Mouse (Mus musculus) embryonic fibroblast, embryonic 13.5 days (primary cell): ENCODE data around the gene Soga1.

Source experiments
- CTCF ChIP-seq: IDR thresholded peaks from 2 replicates; pipeline ENCODE4 v1.5.1; 2011; ENCODE audit warnings: mild to moderate bottlenecking, control low read depth, low read length, moderate library complexity, borderline replicate concordance; ENCODE audit not compliant: insufficient read depth
- POLR2A ChIP-seq: IDR thresholded peaks from 2 replicates; pipeline ENCODE4 v1.6.1; 2011; ENCODE audit warnings: low read depth, mild to moderate bottlenecking, control low read depth, low read length, moderate library complexity

- no peak for TF ChIP-seq CTCF
- TF ChIP-seq POLR2A: no peak
Observed at GRCm38 (mm10) chr2:157087536-157088317, 8.7 kb upstream of the Soga1 start.
